Mouse (Mus musculus): ENCODE measurements around the gene Aebp2. TPM values are rescaled to one million over a fixed set of nuclear protein-coding genes. Genes with fewer than 3 reads are reported as not detected.

The Aebp2 gene
- polyA plus RNA-seq, 1 experiment from 2014 or later = 18.7 TPM

- 76% methylated on average over 4 of the region's 4 CpGs for WGBS
- H3K27ac ChIP-seq (replicated peaks; ENCODE audit: low read depth, low read length) = no peak overlapping the region
- H3K27me3 ChIP-seq (replicated peaks; ENCODE audit: control insufficient read depth, insufficient read depth, low read length) = no peaks in the 10 kb centered on the region
- no peak overlapping the region for H3K4me3 ChIP-seq (ENCODE audit: low read depth, low read length)
- H3K9ac ChIP-seq (ENCODE audit: low read depth, low read length) = no peak overlapping the region
- peaks cover 25% of the 10 kb centered on the region for H3K4me1 ChIP-seq (ENCODE audit: control insufficient read depth, insufficient read depth, low read length)
- peaks cover 5% of the 10 kb centered on the region for H3K36me3 ChIP-seq (ENCODE audit: control insufficient read depth, insufficient read depth, low read length)
- no peak overlapping the region for H3K4me2 ChIP-seq (ENCODE audit: low read depth, low read length)
- ATAC-seq (ENCODE audit: low read depth) = no peak
- DNase-seq (ENCODE audit: low spot score) = no peak
- no peaks in the 10 kb centered on the region for H3K9me3 ChIP-seq (ENCODE audit: control insufficient read depth, low read length)
These were observed 6.9 kb downstream of the Aebp2 start for GRCm38 (mm10) chr6:140629176-140629859.

GRCm38 (mm10) chr6:140630306-140630705 is 7.8 kb downstream of the Aebp2 start:
- Histone ChIP-seq H3K27me3 (replicated peaks; ENCODE audit: control insufficient read depth, insufficient read depth, low read length) (no peaks in the 10 kb centered on the region), H3K4me1 (ENCODE audit: control insufficient read depth, insufficient read depth, low read length) (peaks cover 24% of the 10 kb centered on the region), H3K36me3 (ENCODE audit: control insufficient read depth, insufficient read depth, low read length) (peaks cover 10% of the 10 kb centered on the region), H3K27ac (replicated peaks; ENCODE audit: low read depth, low read length) (no peak overlapping the region), H3K9ac (ENCODE audit: low read depth, low read length) (no peak overlapping the region), H3K4me3 (ENCODE audit: low read depth, low read length) (no peak overlapping the region), H3K4me2 (ENCODE audit: low read depth, low read length) (no peak overlapping the region), H3K9me3 (ENCODE audit: control insufficient read depth, low read length) (no peaks in the 10 kb centered on the region)
- ATAC-seq (ENCODE audit: low read depth) (no peak), DNase-seq (ENCODE audit: low spot score) (no peak)
- WGBS = 76% methylated on average over 4 of the region's 4 CpGs

GRCm38 (mm10) chr6:140633616-140634015 is 11.2 kb downstream of the Aebp2 start:
- no peaks in the 10 kb centered on the region for H3K27me3 ChIP-seq (replicated peaks; ENCODE audit: control insufficient read depth, insufficient read depth, low read length)
- 86% methylated on average over 8 of the region's 8 CpGs for WGBS
- H3K9ac ChIP-seq (ENCODE audit: low read depth, low read length) = no peak overlapping the region
- no peaks in the 10 kb centered on the region for H3K4me1 ChIP-seq (ENCODE audit: control insufficient read depth, insufficient read depth, low read length)
- peaks cover 41% of the 10 kb centered on the region for H3K36me3 ChIP-seq (ENCODE audit: control insufficient read depth, insufficient read depth, low read length)
- no peak overlapping the region for H3K4me3 ChIP-seq (ENCODE audit: low read depth, low read length)
- no peak overlapping the region for H3K4me2 ChIP-seq (ENCODE audit: low read depth, low read length)
- DNase-seq (ENCODE audit: low spot score) (no peak), ATAC-seq (ENCODE audit: low read depth) (no peak)
- H3K9me3 ChIP-seq (ENCODE audit: control insufficient read depth, low read length) = no peaks in the 10 kb centered on the region
- no peak overlapping the region for H3K27ac ChIP-seq (replicated peaks; ENCODE audit: low read depth, low read length)

- no peak overlapping the region for H3K4me3 ChIP-seq (ENCODE audit: low read depth, low read length)
- no peak overlapping the region for H3K9ac ChIP-seq (ENCODE audit: low read depth, low read length)
- DNase-seq (ENCODE audit: low spot score) = no peak
- no peaks in the 10 kb centered on the region for H3K27me3 ChIP-seq (replicated peaks; ENCODE audit: control insufficient read depth, insufficient read depth, low read length)
- H3K4me1 ChIP-seq (ENCODE audit: control insufficient read depth, insufficient read depth, low read length) = no peaks in the 10 kb centered on the region
- no peak for ATAC-seq (ENCODE audit: low read depth)
- peaks cover 65% of the 10 kb centered on the region for H3K36me3 ChIP-seq (ENCODE audit: control insufficient read depth, insufficient read depth, low read length)
- WGBS = 85% methylated on average over 4 of the region's 4 CpGs
- H3K4me2 ChIP-seq (ENCODE audit: low read depth, low read length) = no peak overlapping the region
- H3K27ac ChIP-seq (replicated peaks; ENCODE audit: low read depth, low read length) = no peak overlapping the region
- H3K9me3 ChIP-seq (ENCODE audit: control insufficient read depth, low read length) = no peaks in the 10 kb centered on the region
These were observed 13.8 kb downstream of the Aebp2 start for GRCm38 (mm10) chr6:140636290-140636689.

- Histone ChIP-seq H3K4me1 (ENCODE audit: control insufficient read depth, insufficient read depth, low read length) (no peaks in the 10 kb centered on the region), H3K36me3 (ENCODE audit: control insufficient read depth, insufficient read depth, low read length) (peaks cover 86% of the 10 kb centered on the region), H3K4me3 (ENCODE audit: low read depth, low read length) (no peak overlapping the region), H3K27ac (replicated peaks; ENCODE audit: low read depth, low read length) (no peak overlapping the region), H3K4me2 (ENCODE audit: low read depth, low read length) (no peak overlapping the region), H3K9me3 (ENCODE audit: control insufficient read depth, low read length) (no peaks in the 10 kb centered on the region), H3K27me3 (replicated peaks; ENCODE audit: control insufficient read depth, insufficient read depth, low read length) (no peaks in the 10 kb centered on the region), H3K9ac (ENCODE audit: low read depth, low read length) (no peak overlapping the region)
- no peak for DNase-seq (ENCODE audit: low spot score)
- ATAC-seq (ENCODE audit: low read depth) = no peak
- WGBS = 93% methylated on average over 7 of the region's 7 CpGs
These were observed 19.5 kb downstream of the Aebp2 start for GRCm38 (mm10) chr6:140642010-140642409.

- H3K27me3 ChIP-seq (replicated peaks; ENCODE audit: control insufficient read depth, insufficient read depth, low read length) = no peaks in the 10 kb centered on the region
- H3K4me1 ChIP-seq (ENCODE audit: control insufficient read depth, insufficient read depth, low read length) = no peaks in the 10 kb centered on the region
- no peak overlapping the region for H3K27ac ChIP-seq (replicated peaks; ENCODE audit: low read depth, low read length)
- H3K36me3 ChIP-seq (ENCODE audit: control insufficient read depth, insufficient read depth, low read length) = peaks cover 86% of the 10 kb centered on the region
- H3K9me3 ChIP-seq (ENCODE audit: control insufficient read depth, low read length) = no peaks in the 10 kb centered on the region
- no peak for DNase-seq (ENCODE audit: low spot score)
- WGBS = 93% methylated on average over 12 of the region's 12 CpGs
- H3K4me2 ChIP-seq (ENCODE audit: low read depth, low read length) = no peak overlapping the region
- no peak; the same call in 1 of the 2 replicates for ATAC-seq (ENCODE audit: low read depth)
- no peak overlapping the region for H3K9ac ChIP-seq (ENCODE audit: low read depth, low read length)
- no peak overlapping the region for H3K4me3 ChIP-seq (ENCODE audit: low read depth, low read length)
These were observed 20.2 kb downstream of the Aebp2 start for GRCm38 (mm10) chr6:140642655-140643054.

- Histone ChIP-seq H3K4me3 (ENCODE audit: low read depth, low read length) (no peak overlapping the region), H3K4me2 (ENCODE audit: low read depth, low read length) (no peak overlapping the region), H3K36me3 (ENCODE audit: control insufficient read depth, insufficient read depth, low read length) (peaks cover 88% of the 10 kb centered on the region), H3K4me1 (ENCODE audit: control insufficient read depth, insufficient read depth, low read length) (no peaks in the 10 kb centered on the region), H3K27ac (replicated peaks; ENCODE audit: low read depth, low read length) (no peak overlapping the region), H3K27me3 (replicated peaks; ENCODE audit: control insufficient read depth, insufficient read depth, low read length) (no peaks in the 10 kb centered on the region), H3K9me3 (ENCODE audit: control insufficient read depth, low read length) (no peaks in the 10 kb centered on the region), H3K9ac (ENCODE audit: low read depth, low read length) (no peak overlapping the region)
- no peak for ATAC-seq (ENCODE audit: low read depth)
- no peak for DNase-seq (ENCODE audit: low spot score)
These were observed 23.5 kb downstream of the Aebp2 start for GRCm38 (mm10) chr6:140645931-140646330.

GRCm38 (mm10) chr6:140646892-140647291 is 24.4 kb downstream of the Aebp2 start:
- peaks cover 84% of the 10 kb centered on the region for H3K36me3 ChIP-seq (ENCODE audit: control insufficient read depth, insufficient read depth, low read length)
- H3K4me2 ChIP-seq (ENCODE audit: low read depth, low read length) = no peak overlapping the region
- H3K4me1 ChIP-seq (ENCODE audit: control insufficient read depth, insufficient read depth, low read length) = no peaks in the 10 kb centered on the region
- ATAC-seq (ENCODE audit: low read depth) = no peak
- no peaks in the 10 kb centered on the region for H3K9me3 ChIP-seq (ENCODE audit: control insufficient read depth, low read length)
- no peak overlapping the region for H3K9ac ChIP-seq (ENCODE audit: low read depth, low read length)
- no peaks in the 10 kb centered on the region for H3K27me3 ChIP-seq (replicated peaks; ENCODE audit: control insufficient read depth, insufficient read depth, low read length)
- 78% methylated on average over 6 of the region's 6 CpGs for WGBS
- H3K4me3 ChIP-seq (ENCODE audit: low read depth, low read length) = no peak overlapping the region
- DNase-seq (ENCODE audit: low spot score) = no peak
- H3K27ac ChIP-seq (replicated peaks; ENCODE audit: low read depth, low read length) = no peak overlapping the region

GRCm38 (mm10) chr6:140649812-140650211 is 27.3 kb downstream of the Aebp2 start:
- no peak overlapping the region for H3K4me3 ChIP-seq (ENCODE audit: low read depth, low read length)
- ATAC-seq (ENCODE audit: low read depth) (no peak), DNase-seq (ENCODE audit: low spot score) (no peak)
- no peaks in the 10 kb centered on the region for H3K4me1 ChIP-seq (ENCODE audit: control insufficient read depth, insufficient read depth, low read length)
- 19% methylated on average over 1 of the region's 1 CpGs for WGBS
- H3K27ac ChIP-seq (replicated peaks; ENCODE audit: low read depth, low read length) = no peak overlapping the region
- H3K9me3 ChIP-seq (ENCODE audit: control insufficient read depth, low read length) = no peaks in the 10 kb centered on the region
- no peaks in the 10 kb centered on the region for H3K27me3 ChIP-seq (replicated peaks; ENCODE audit: control insufficient read depth, insufficient read depth, low read length)
- H3K9ac ChIP-seq (ENCODE audit: low read depth, low read length) = no peak overlapping the region
- no peak overlapping the region for H3K4me2 ChIP-seq (ENCODE audit: low read depth, low read length)
- peaks cover 82% of the 10 kb centered on the region for H3K36me3 ChIP-seq (ENCODE audit: control insufficient read depth, insufficient read depth, low read length)

Measured in embryonic facial prominence, embryonic 14.5 days (tissue).